Mouse (Mus musculus) forebrain, embryonic 14.5 days (tissue): ENCODE measurements around the gene Ccdc175. TPM values are rescaled to one million over a fixed set of nuclear protein-coding genes. Genes with fewer than 3 reads are reported as not detected.
A peak's percentile ranks its signal among the peaks of the same experiment; 100 is the strongest.

ENCODE experiments used
- ATAC-seq: fragments of 200-750 bp; cut with Nextera tagmentation; 2 replicates; pipeline ENCODE4 v1.8.0; 2017; ENCODE audit warnings: mild to moderate bottlenecking, moderate library complexity
- DNase-seq: peaks from one replicate; pipeline ENCODE4 v3.0.0-alpha.2; 2015; ENCODE audit warnings: low spot score
- H3K27ac ChIP-seq: fragments of 300-500 bp; sonication (generic); 2 replicates; pipeline ENCODE4 v1.5.1; 2014; ENCODE audit warnings: low read depth, mild to moderate bottlenecking, control low read depth, low read length, moderate library complexity
- H3K27me3 ChIP-seq: fragments of 300-500 bp; sonication (generic); replicated peaks from 2 replicates; pipeline ENCODE4 v1.6.1; 2014; ENCODE audit warnings: low read length, control low read depth, mixed read lengths; ENCODE audit not compliant: control insufficient read depth, insufficient read depth
- H3K36me3 ChIP-seq: fragments of 300-500 bp; sonication (generic); 2 replicates; pipeline ENCODE4 v1.6.1; 2014; ENCODE audit warnings: low read length, control low read depth; ENCODE audit not compliant: control insufficient read depth, insufficient read depth
- H3K4me1 ChIP-seq: fragments of 300-500 bp; sonication (generic); 2 replicates; pipeline ENCODE4 v1.6.1; 2014; ENCODE audit warnings: antibody characterized with exemption, low read length, control low read depth; ENCODE audit not compliant: control insufficient read depth, insufficient read depth
- H3K4me2 ChIP-seq: fragments of 300-500 bp; sonication (generic); 2 replicates; pipeline ENCODE4 v1.6.1; 2014; ENCODE audit warnings: mild to moderate bottlenecking, control low read depth, low read length
- H3K4me3 ChIP-seq: fragments of 300-500 bp; sonication (generic); 2 replicates; pipeline ENCODE4 v1.5.1; 2014; ENCODE audit warnings: low read depth, low read length, control low read depth
- H3K9ac ChIP-seq: fragments of 300-500 bp; sonication (generic); 2 replicates; pipeline ENCODE4 v1.6.1; 2014; ENCODE audit warnings: mild to moderate bottlenecking, low read length, control low read depth, moderate library complexity
- H3K9me3 ChIP-seq: fragments of 300-500 bp; sonication (generic); replicated peaks from 2 replicates; pipeline ENCODE4 v1.6.1; 2016; ENCODE audit warnings: low read length, control low read depth, mixed read lengths; ENCODE audit not compliant: control insufficient read depth
- WGBS: fragments of 180-500 bp; shearing (Covaris S2); extraction: QIAGEN DNeasy Blood & Tissue Kit; methylation state at CpG from one replicate; pipeline ENCODE4 v1.1.7; 2014; 5-methylcytosine and 5-hydroxymethylcytosine counted together
- polyA plus RNA-seq: library from polyadenylated mRNA; unstranded; fragments of >200 nt; fragmentation: Nextera tagmentation; extraction: Ambion mirVana; gene quantifications from 2 replicates; pipeline ENCODE4 v1.2.1, GENCODE M21; 2014

The Ccdc175 gene
- polyA plus RNA-seq, 1 experiment from 2014 or later = not detected

- no peaks in the 10 kb centered on the region for H3K4me1 ChIP-seq
- H3K27ac ChIP-seq = no peak overlapping the region
- DNase-seq = no peak
- no peaks in the 10 kb centered on the region for H3K9me3 ChIP-seq
- H3K9ac ChIP-seq = no peak overlapping the region
- no peaks in the 10 kb centered on the region for H3K27me3 ChIP-seq
- no peak for ATAC-seq
- no peaks in the 10 kb centered on the region for H3K36me3 ChIP-seq
- 84% methylated on average over 22 of the region's 23 CpGs for WGBS
- H3K4me2 ChIP-seq = no peak overlapping the region
- no peak overlapping the region for H3K4me3 ChIP-seq
Measured at GRCm38 (mm10) chr12:72115686-72116345, 69.0 kb downstream of the Ccdc175 start.

- Histone ChIP-seq H3K4me2 (no peak overlapping the region), H3K27ac (no peak overlapping the region), H3K4me3 (no peak overlapping the region), H3K36me3 (no peaks in the 10 kb centered on the region), H3K27me3 (no peaks in the 10 kb centered on the region), H3K9me3 (no peaks in the 10 kb centered on the region), H3K4me1 (no peaks in the 10 kb centered on the region), H3K9ac (no peak overlapping the region)
- WGBS = 81% methylated on average over 6 of the region's 6 CpGs
- DNase-seq = no peak
- ATAC-seq = no peak
Measured at GRCm38 (mm10) chr12:72115126-72115525, 69.7 kb downstream of the Ccdc175 start.

- Histone ChIP-seq H3K36me3 (peaks cover 17% of the 10 kb centered on the region), H3K4me3 (no peak overlapping the region), H3K27me3 (no peaks in the 10 kb centered on the region), H3K4me2 (no peak overlapping the region), H3K9me3 (no peaks in the 10 kb centered on the region), H3K27ac (no peak overlapping the region), H3K4me1 (no peaks in the 10 kb centered on the region), H3K9ac (no peak overlapping the region)
- DNase-seq (peak; percentile 93), ATAC-seq (peak; percentile 83)
- 34% methylated on average over 14 of the region's 14 CpGs for WGBS
Measured at GRCm38 (mm10) chr12:72104525-72105281, 80.1 kb downstream of the Ccdc175 start.

GRCm38 (mm10) chr12:72104027-72104426, 80.8 kb downstream of the Ccdc175 start:
- WGBS = 82% methylated on average over 5 of the region's 5 CpGs
- no peaks in the 10 kb centered on the region for H3K9me3 ChIP-seq
- ATAC-seq (peak; percentile 64), DNase-seq (no peak)
- no peaks in the 10 kb centered on the region for H3K4me1 ChIP-seq
- no peak overlapping the region for H3K4me3 ChIP-seq
- peaks cover 23% of the 10 kb centered on the region for H3K36me3 ChIP-seq
- no peak overlapping the region for H3K27ac ChIP-seq
- H3K9ac ChIP-seq = no peak overlapping the region
- H3K4me2 ChIP-seq = no peak overlapping the region
- no peaks in the 10 kb centered on the region for H3K27me3 ChIP-seq

GRCm38 (mm10) chr12:72102776-72103175, 82.1 kb downstream of the Ccdc175 start:
- no peak for ATAC-seq
- no peaks in the 10 kb centered on the region for H3K9me3 ChIP-seq
- no peak overlapping the region for H3K9ac ChIP-seq
- DNase-seq = no peak
- H3K36me3 ChIP-seq = peaks cover 30% of the 10 kb centered on the region
- H3K4me3 ChIP-seq = no peak overlapping the region
- no peaks in the 10 kb centered on the region for H3K27me3 ChIP-seq
- WGBS = 91% methylated on average over 6 of the region's 6 CpGs
- H3K4me1 ChIP-seq = no peaks in the 10 kb centered on the region
- H3K4me2 ChIP-seq = no peak overlapping the region
- no peak overlapping the region for H3K27ac ChIP-seq

- Histone ChIP-seq H3K4me2 (no peak overlapping the region), H3K4me3 (no peak overlapping the region), H3K9ac (no peak overlapping the region), H3K27me3 (no peaks in the 10 kb centered on the region), H3K27ac (no peak overlapping the region), H3K9me3 (no peaks in the 10 kb centered on the region), H3K4me1 (no peaks in the 10 kb centered on the region), H3K36me3 (peaks cover 85% of the 10 kb centered on the region)
- no peak for DNase-seq
- 94% methylated on average over 8 of the region's 8 CpGs for WGBS
- no peak for ATAC-seq
Measured at GRCm38 (mm10) chr12:72096966-72097365, 87.9 kb downstream of the Ccdc175 start.

GRCm38 (mm10) chr12:72089802-72090201, 95.0 kb downstream of the Ccdc175 start:
- Histone ChIP-seq H3K36me3 (peaks cover 46% of the 10 kb centered on the region), H3K27ac (no peak overlapping the region), H3K4me1 (peaks cover 10% of the 10 kb centered on the region), H3K9ac (no peak overlapping the region), H3K9me3 (no peaks in the 10 kb centered on the region), H3K4me2 (no peak overlapping the region), H3K27me3 (no peaks in the 10 kb centered on the region), H3K4me3 (no peak overlapping the region)
- WGBS = 92% methylated on average over 4 of the region's 4 CpGs
- no peak for DNase-seq
- ATAC-seq = no peak

GRCm38 (mm10) chr12:72086166-72086825, 98.5 kb downstream of the Ccdc175 start:
- H3K27me3 ChIP-seq = no peaks in the 10 kb centered on the region
- DNase-seq (no peak), ATAC-seq (no peak)
- peak overlapping the region; percentile 90 for H3K9ac ChIP-seq
- peaks cover 11% of the 10 kb centered on the region for H3K36me3 ChIP-seq
- peak overlapping the region; percentile 97 for H3K27ac ChIP-seq
- H3K4me1 ChIP-seq = peaks cover 10% of the 10 kb centered on the region
- H3K4me2 ChIP-seq = peak overlapping the region; percentile 84
- whole genome bisulfite sequencing = under 1% methylated on average over 18 of the region's 18 CpGs
- H3K4me3 ChIP-seq = peak overlapping the region; percentile 71
- H3K9me3 ChIP-seq = no peaks in the 10 kb centered on the region
